Mouse (Mus musculus) layer of hippocampus, adult 2 months (tissue): ENCODE measurements around the gene Adcy1. TPM values are rescaled to one million over a fixed set of nuclear protein-coding genes. Genes with fewer than 3 reads are reported as not detected.

Experiments
- DNase-seq, 2 experiments: peaks; one replicate each; pipeline ENCODE4 v3.0.0; 2022; ENCODE audit warnings: low spot score in 2 of 2
- H3K27ac ChIP-seq: fragments of 200-600 bp; 2 replicates; pipeline ENCODE4 v1.8.1; 2022
- H3K4me3 ChIP-seq: fragments of 200-600 bp; 2 replicates; pipeline ENCODE4 v1.8.1; 2022; ENCODE audit warnings: mild to moderate bottlenecking
- CTCF ChIP-seq: fragments of 200-600 bp; conservative IDR thresholded peaks from 2 replicates; pipeline ENCODE4 v1.8.1; 2022; ENCODE audit warnings: antibody characterized with exemption, mild to moderate bottlenecking, moderate library complexity
- long read RNA-seq, 2 experiments: library from polyadenylated mRNA; stranded (forward); transcript quantifications; one replicate each; pipeline ENCODE4 v2.0.0; 2021; ENCODE audit warnings: borderline mapping rate in 2 of 2
- total RNA-seq, 2 experiments: library from RNA; stranded (reverse); gene quantifications; 2 replicates each; pipeline ENCODE4 v1.2.3; 2021

Adcy1 gene
- 100 to 1,000 TPM; 376 to 403 TPM for total RNA-seq
- long read RNA-seq, experiment 1, full-length matches to known transcripts = 29 of 119 reads
- long read RNA-seq, experiment 1, partial matches to known transcripts = 87 of 119 reads
- long read RNA-seq, experiment 1, other reads (novel, unspliced or antisense) = 3 of 119 reads
- long read RNA-seq, experiment 2, full-length matches to known transcripts = 53 of 206 reads
- long read RNA-seq, experiment 2, partial matches to known transcripts = 149 of 206 reads
- long read RNA-seq, experiment 2, other reads (novel, unspliced or antisense) = 4 of 206 reads

- Histone ChIP-seq H3K4me3 (peak within 1 kb of the TSS; percentile 87), H3K27ac (peak within 1 kb of the TSS; percentile 98)
- TF ChIP-seq CTCF = no peak
- peak in 1 of 2 experiments; percentile 70 for DNase-seq
Observed at GRCm38 (mm10) chr11:7063001-7063584, at the start of gene Adcy1. TSS of gene Adcy1 (plus strand) at chr11:7063489.

GRCm38 (mm10) chr11:7016907-7017306 is 46.4 kb upstream of the Adcy1 start:
- TF ChIP-seq CTCF = no peak
- Histone ChIP-seq H3K27ac (peak overlapping the region; percentile 87), H3K4me3 (no peak overlapping the region; the same call in 1 of the 2 replicates)
- peak; percentile 70 to 86 for DNase-seq

- no peak overlapping the region for H3K4me3 ChIP-seq
- no peak for TF ChIP-seq CTCF
- no peak for DNase-seq
- peak overlapping the region; percentile 87 for H3K27ac ChIP-seq
Observed at GRCm38 (mm10) chr11:7018078-7018477, 45.2 kb upstream of the Adcy1 start.

DNA sequence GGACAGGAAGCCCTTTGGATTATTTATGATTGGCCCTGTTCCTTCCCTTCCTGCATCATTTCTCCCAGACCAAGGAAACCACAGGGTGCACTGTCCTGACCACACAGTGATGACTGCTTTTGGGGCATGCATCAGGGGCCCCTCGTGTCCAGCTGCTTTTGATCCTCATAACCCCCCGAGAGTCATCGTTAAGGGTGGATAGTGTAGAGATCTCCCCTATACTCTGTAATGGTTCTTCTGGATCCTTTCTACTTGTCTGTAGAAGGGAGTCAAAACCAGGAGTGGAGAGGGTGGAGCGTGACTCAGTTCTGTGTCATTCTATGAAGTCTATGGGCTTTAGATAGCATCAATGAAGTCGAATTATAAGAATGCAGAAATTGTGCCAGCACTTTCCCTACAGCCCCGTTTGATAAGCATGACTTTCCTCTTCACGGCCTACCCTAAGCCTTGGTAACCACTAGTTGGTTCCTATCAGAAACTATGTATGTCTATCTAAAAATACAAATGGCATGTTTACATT is 44.2 kb upstream of the Adcy1 start:
- no peak for DNase-seq
- Histone ChIP-seq H3K4me3 (no peak overlapping the region), H3K27ac (peak overlapping the region; percentile 87)
- TF ChIP-seq CTCF = no peak

- DNase-seq = no peak
- no peak for TF ChIP-seq CTCF
- Histone ChIP-seq H3K27ac (no peak overlapping the region), H3K4me3 (no peak overlapping the region)
Observed at GRCm38 (mm10) chr11:7033063-7033462, 30.2 kb upstream of the Adcy1 start.

DNA sequence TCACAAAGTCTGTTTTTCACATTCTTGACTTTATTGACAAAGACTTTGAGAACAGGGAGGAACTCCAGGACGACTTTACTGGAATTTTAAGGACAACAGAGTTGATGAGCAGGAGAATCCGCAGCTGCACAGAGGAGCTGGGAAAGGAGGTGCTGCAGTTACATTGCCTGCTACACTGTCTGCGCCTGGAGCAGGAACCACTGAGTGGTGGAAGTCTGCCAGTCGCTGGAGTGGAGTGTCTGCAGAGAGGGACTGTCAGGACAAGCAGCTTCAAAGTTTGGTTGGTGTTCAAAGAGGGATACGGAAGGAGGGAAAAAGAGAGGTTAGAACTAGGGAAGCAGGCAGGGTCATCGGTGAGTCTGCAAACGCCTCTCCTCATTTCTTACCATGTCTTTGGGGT is 23.6 kb upstream of the Adcy1 start:
- Histone ChIP-seq H3K27ac (no peak overlapping the region), H3K4me3 (no peak overlapping the region)
- no peak for TF ChIP-seq CTCF
- DNase-seq = no peak

DNA sequence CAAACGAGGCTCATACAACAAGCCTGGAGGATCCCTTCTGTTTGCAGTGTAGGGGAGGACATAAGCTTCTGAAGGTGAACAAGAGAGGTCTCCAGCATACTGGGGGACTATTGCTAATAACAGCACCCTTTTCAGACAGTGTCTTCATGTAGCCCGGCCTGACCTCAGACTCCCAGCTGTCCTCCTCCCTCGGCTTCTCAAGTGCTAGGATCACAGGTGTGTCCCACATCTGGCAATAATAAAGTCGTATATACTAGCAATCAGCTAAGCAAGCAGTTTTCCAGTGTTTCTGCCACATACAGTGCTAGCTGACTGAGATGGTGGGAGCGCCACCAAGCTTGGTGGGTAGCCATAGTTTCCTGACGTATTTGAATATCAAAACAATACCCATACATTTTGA is 22.5 kb upstream of the Adcy1 start:
- no peak overlapping the region for H3K27ac ChIP-seq
- DNase-seq = no peak
- H3K4me3 ChIP-seq = no peak overlapping the region
- TF ChIP-seq CTCF = no peak

DNA sequence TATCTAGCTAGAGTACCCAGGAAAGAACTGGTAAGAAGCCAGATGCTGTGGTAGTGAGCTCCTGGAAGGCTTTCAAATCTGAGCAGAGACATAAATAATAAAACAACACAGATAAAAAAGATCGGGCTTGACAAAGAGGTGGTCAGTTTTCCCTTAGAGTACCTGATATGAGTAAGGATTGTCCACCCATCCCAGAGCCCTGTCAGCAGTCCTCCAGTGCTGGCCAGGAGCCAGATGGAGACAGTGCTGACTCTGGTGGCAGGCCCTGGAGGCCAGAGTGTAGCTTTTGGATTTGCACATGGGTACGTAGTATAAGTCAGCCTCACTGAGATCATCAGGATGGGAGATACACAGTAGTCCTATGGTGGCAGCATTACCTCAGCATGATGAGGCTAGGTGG is 16.1 kb upstream of the Adcy1 start:
- DNase-seq = no peak
- TF ChIP-seq CTCF = no peak
- no peak overlapping the region for H3K27ac ChIP-seq

DNA sequence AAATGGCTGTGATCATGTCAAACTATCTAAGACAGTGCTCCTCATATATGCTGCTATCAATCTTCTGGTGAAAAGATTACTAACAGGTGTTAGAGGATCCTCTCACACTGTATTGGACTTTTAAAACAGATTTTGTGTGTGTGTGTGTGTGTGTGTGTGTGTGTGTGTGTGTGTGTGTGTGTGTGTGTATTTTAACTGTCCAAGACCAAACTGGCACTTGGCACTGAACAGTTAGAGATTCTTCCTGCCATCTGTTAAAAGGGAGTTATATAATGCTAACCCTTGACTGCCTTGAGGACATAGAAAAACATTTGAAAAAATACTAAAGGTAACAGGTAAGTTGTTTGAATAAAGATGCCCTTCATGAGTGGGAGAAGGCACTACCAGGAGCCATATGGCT is 15.7 kb upstream of the Adcy1 start:
- no peak overlapping the region for H3K27ac ChIP-seq
- no peak for TF ChIP-seq CTCF
- no peak for DNase-seq
- H3K4me3 ChIP-seq = no peak overlapping the region

More for the DNA sequence above, 16.1 kb upstream of the Adcy1 start:
- H3K4me3 ChIP-seq = no peak overlapping the region

- TF ChIP-seq CTCF = no peak
- Histone ChIP-seq H3K27ac (no peak overlapping the region), H3K4me3 (no peak overlapping the region)
- DNase-seq = no peak
Observed at GRCm38 (mm10) chr11:7053710-7054109, 9.6 kb upstream of the Adcy1 start.

DNA sequence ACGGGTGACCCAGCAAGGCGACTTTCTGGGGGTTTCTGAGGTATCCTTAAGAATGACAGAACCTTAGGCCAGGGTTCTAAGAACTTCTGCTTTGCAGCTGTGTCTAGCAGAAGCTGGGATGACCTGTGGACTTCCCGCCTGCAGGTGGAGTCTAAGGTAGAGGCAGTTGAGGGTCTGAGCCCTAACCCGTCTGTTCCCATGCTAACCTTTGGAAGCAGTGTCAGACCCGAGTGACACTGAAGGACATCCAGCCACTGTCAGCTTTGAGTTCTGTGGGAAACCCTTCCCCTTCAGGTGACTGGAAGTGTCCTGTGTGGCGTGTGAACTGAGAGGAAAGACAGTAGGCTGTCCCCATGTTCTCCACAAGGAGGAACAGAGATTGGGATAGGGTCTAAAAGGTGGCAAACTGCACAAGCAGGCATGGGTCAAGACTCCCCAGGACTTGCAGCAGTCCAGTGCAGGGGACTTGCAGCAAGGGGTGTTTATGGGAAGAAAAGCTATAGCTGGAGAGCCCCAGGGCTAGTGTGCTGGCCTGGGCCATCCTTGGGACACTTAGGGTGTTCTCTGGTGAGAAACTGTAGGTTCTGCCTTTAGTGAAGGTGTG is 8.5 kb upstream of the Adcy1 start:
- Histone ChIP-seq H3K4me3 (no peak overlapping the region), H3K27ac (peak overlapping the region; percentile 46; the same call in 1 of the 2 replicates)
- DNase-seq = no peak
- no peak for TF ChIP-seq CTCF

DNA sequence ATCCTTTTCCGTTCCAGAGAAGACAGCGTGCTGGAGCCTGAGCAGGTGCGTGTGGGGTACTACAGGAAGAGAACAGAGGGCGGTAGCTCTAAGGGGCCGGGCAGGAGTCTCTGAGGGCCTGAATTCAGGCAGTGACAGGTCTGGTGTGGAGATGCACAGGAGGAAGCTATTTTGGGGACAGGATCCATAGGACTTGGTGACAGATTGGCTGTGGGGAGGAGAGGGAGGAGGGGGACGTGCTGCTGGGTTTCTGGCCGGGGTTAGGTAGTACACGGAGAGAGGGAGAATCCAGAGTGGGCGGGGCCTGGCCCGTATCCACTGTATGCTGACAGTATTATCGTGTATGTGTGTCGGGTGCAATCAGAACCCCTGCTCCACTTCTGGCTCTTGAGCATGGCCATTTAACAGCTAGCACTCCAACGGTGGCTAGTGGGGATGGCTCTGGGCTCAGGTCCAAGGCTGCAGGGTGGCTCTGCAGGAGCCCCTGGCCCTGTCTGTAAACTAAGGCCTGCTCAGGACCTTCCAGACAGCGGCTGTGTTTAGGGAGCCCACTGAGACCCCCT is 7.8 kb upstream of the Adcy1 start:
- Histone ChIP-seq H3K4me3 (peak overlapping the region; percentile 27), H3K27ac (peak overlapping the region; percentile 82; the same call in 1 of the 2 replicates)
- TF ChIP-seq CTCF = no peak
- peak in 1 of 2 experiments; percentile 39 for DNase-seq

GRCm38 (mm10) chr11:7056121-7056520 is 7.2 kb upstream of the Adcy1 start:
- DNase-seq = no peak
- H3K27ac ChIP-seq = peak overlapping the region; percentile 82
- no peak for TF ChIP-seq CTCF
- peak overlapping the region; percentile 27; the same call in 1 of the 2 replicates for H3K4me3 ChIP-seq
